Comparison of ENCODE assay signal across 10 mouse cellular contexts in the genomic region with DNA sequence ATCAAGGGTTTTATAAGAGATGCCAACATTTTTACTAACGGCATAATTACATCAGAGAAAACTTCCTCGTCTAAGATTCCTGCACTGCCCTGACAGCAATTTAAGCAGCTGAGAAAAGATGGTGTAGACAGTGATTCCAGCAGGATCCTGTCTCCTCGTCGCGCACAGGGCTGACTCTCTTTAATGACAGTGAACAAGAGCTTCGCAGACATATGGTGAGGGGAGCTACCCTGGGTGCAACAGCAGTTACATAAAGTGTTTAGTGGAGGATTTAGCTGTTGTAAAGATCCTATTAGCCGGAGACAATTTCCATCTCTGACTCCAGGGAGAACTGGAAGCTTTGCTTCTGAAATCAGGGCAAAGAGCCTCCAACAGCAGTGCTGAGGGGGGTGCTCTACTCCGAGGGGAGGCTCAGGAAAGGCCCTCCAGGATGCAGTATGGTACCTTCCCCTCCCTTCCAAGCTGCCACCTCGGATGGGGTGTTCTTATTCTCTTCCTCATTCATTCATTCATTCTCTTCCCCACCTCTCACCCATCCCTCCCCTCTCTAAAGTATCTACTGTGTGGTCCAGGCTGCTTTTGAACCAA.
A peak's percentile ranks its signal among the peaks of the same experiment; 100 is the strongest.
DNase-seq lines count a peak whose midpoint lies in the region; ATAC-seq and TF ChIP-seq lines count a peak whose summit lies in the region.
"Had no signal": no experiment of that assay in that cellular context is flagged by ENCODE, and none has a peak within 500 bp of the region (broad histone marks: within the 10 kb centered on the region; RNA-seq: fewer than 3 reads in every experiment).

No protein-coding gene starts in this region.

- H3K4me3 ChIP-seq in heart, embryonic 12.5 days: no peak overlapping the region
- H3K4me3 ChIP-seq in lung, postnatal 0 days (ENCODE audit: low read depth, low read length): no peak overlapping the region
- no peak overlapping the region for H3K4me3 ChIP-seq in lung, adult 2 months (replicated peaks; ENCODE audit: extremely low read depth, low read depth, low read length)
- H3K4me3 ChIP-seq in forebrain, embryonic 16.5 days (replicated peaks; ENCODE audit: low read length): no peak overlapping the region
- no peak overlapping the region for H3K4me3 ChIP-seq in neural tube, embryonic 14.5 days (ENCODE audit: low read depth, low read length)

- H3K36me3 ChIP-seq in heart, embryonic 12.5 days: peaks cover 17% of the 10 kb centered on the region
- 0 out of 2 replicates have a peak, but pooled peaks cover 5% of the 10 kb centered on the region for H3K36me3 ChIP-seq in lung, postnatal 0 days (ENCODE audit: insufficient read depth, low read length)
- 0 out of 2 replicates have a peak, but pooled peaks cover 2% of the 10 kb centered on the region for H3K36me3 ChIP-seq in forebrain, embryonic 16.5 days (ENCODE audit: control insufficient read depth, insufficient read depth)
- H3K36me3 ChIP-seq in neural tube, embryonic 14.5 days (ENCODE audit: control insufficient read depth, insufficient read depth, low read length): peaks cover 3% of the 10 kb centered on the region; the same call in 1 of the 2 replicates

- no peak for TF ChIP-seq POLR2A in lung, adult 2 months (IDR thresholded peaks at IDR 0.05; ENCODE audit: borderline replicate concordance, extremely low read depth, low read depth, low read length)

- TF ChIP-seq CTCF in lung, postnatal 0 days (IDR thresholded peaks at IDR 0.05): no peak
- no peak for TF ChIP-seq CTCF in lung, adult 2 months (IDR thresholded peaks at IDR 0.05; ENCODE audit: insufficient read depth, low read length)

- peak overlapping the region; percentile 94 for H3K27ac ChIP-seq in heart, embryonic 12.5 days (ENCODE audit: poor library complexity, severe bottlenecking)
- H3K27ac ChIP-seq in lung, postnatal 0 days (ENCODE audit: low read length): no peak overlapping the region
- peak overlapping the region; percentile 54; the same call in 1 of the 2 replicates for H3K27ac ChIP-seq in forebrain, embryonic 16.5 days (ENCODE audit: low read length)
- no peak overlapping the region; the same call in 1 of the 2 replicates for H3K27ac ChIP-seq in neural tube, embryonic 14.5 days (ENCODE audit: low read depth, low read length)

- ATAC-seq in heart, embryonic 12.5 days (ENCODE audit: insufficient number of reproducible peaks, low FRiP score): no peak
- ATAC-seq in lung, postnatal 0 days: peak; percentile 48; the same call in 1 of the 2 replicates
- no peak for ATAC-seq in forebrain, embryonic 16.5 days
- ATAC-seq in neural tube, embryonic 14.5 days (ENCODE audit: low read depth): peak; percentile 51; the same call in 1 of the 2 replicates
- ATAC-seq in cerebellum, adult (ENCODE audit: insufficient number of reproducible peaks, low FRiP score, low TSS enrichment): no peak
- ATAC-seq: Patski had no signal

- H3K4me1 ChIP-seq in heart, embryonic 12.5 days (replicated peaks): peaks cover 61% of the 10 kb centered on the region
- H3K4me1 ChIP-seq in lung, postnatal 0 days (ENCODE audit: insufficient read depth, low read depth, low read length): peaks cover 14% of the 10 kb centered on the region
- H3K4me1 ChIP-seq in lung, adult 2 months (ENCODE audit: control insufficient read depth, insufficient read depth, low read length): peaks cover 18% of the 10 kb centered on the region
- peaks cover 15% of the 10 kb centered on the region for H3K4me1 ChIP-seq in forebrain, embryonic 16.5 days (replicated peaks; ENCODE audit: control insufficient read depth, insufficient read depth, low read length)
- H3K4me1 ChIP-seq in neural tube, embryonic 14.5 days (ENCODE audit: control insufficient read depth, insufficient read depth, low read length): peaks cover 9% of the 10 kb centered on the region

- no peaks in the 10 kb centered on the region for H3K27me3 ChIP-seq in heart, embryonic 12.5 days (replicated peaks)
- H3K27me3 ChIP-seq in lung, postnatal 0 days (replicated peaks; ENCODE audit: insufficient read depth, low read length): no peaks in the 10 kb centered on the region
- H3K27me3 ChIP-seq in forebrain, embryonic 16.5 days (replicated peaks; ENCODE audit: control insufficient read depth, insufficient read depth, low read length): no peaks in the 10 kb centered on the region
- H3K27me3 ChIP-seq in neural tube, embryonic 14.5 days (ENCODE audit: control insufficient read depth, insufficient read depth, low read length): no peaks in the 10 kb centered on the region
- H3K27me3 ChIP-seq: Patski had no signal

- no peak for TF ChIP-seq EP300 in lung, postnatal 0 days (IDR thresholded peaks at IDR 0.05)

- H3K9me3 ChIP-seq in heart, embryonic 12.5 days (replicated peaks): no peaks in the 10 kb centered on the region
- H3K9me3 ChIP-seq in lung, postnatal 0 days (ENCODE audit: low read length): no peaks in the 10 kb centered on the region
- H3K9me3 ChIP-seq in forebrain, embryonic 16.5 days (ENCODE audit: control insufficient read depth, low read length): no peaks in the 10 kb centered on the region
- H3K9me3 ChIP-seq in neural tube, embryonic 14.5 days (ENCODE audit: control insufficient read depth, low read length): no peaks in the 10 kb centered on the region

- intact Hi-C loops in heart, postnatal 14 days (cut with DNase I): no loop called here

- 0 out of 2 replicates have a peak overlapping the region, but pooled peaks have one; percentile 37 for H3K4me2 ChIP-seq in heart, embryonic 12.5 days
- no peak overlapping the region for H3K4me2 ChIP-seq in lung, postnatal 0 days (replicated peaks; ENCODE audit: low read depth, low read length)
- H3K4me2 ChIP-seq in forebrain, embryonic 16.5 days (ENCODE audit: low read length): no peak overlapping the region
- H3K4me2 ChIP-seq in neural tube, embryonic 14.5 days (ENCODE audit: low read depth, low read length): no peak overlapping the region

- 63% methylated on average over 9 of the region's 9 CpGs for WGBS in heart, embryonic 12.5 days
- 54% methylated on average over 9 of the region's 9 CpGs for WGBS in lung, postnatal 0 days
- WGBS in lung, adult 2 months: 61% methylated on average over 9 of the region's 9 CpGs
- 44% methylated on average over 9 of the region's 9 CpGs for WGBS in forebrain, embryonic 16.5 days
- 48% methylated on average over 9 of the region's 9 CpGs for WGBS in neural tube, embryonic 14.5 days

- H3K9ac ChIP-seq in heart, embryonic 12.5 days: peak overlapping the region; percentile 46; the same call in 1 of the 2 replicates
- H3K9ac ChIP-seq in lung, postnatal 0 days (replicated peaks; ENCODE audit: low read depth): no peak overlapping the region
- no peak overlapping the region for H3K9ac ChIP-seq in forebrain, embryonic 16.5 days (replicated peaks; ENCODE audit: low read depth, low read length)
- H3K9ac ChIP-seq in neural tube, embryonic 14.5 days (replicated peaks; ENCODE audit: low read depth, low read length): no peak overlapping the region

- no peak for DNase-seq in heart, postnatal 14 days
- peak; percentile 40 for DNase-seq in lung, postnatal 0 days (ENCODE audit: low spot score)
- no peak for DNase-seq in lung, adult 2 months
- DNase-seq: kidney, adult 11 months; thymus, postnatal 25 days had no signal

Comparison
In these comparisons a context has a peak if more than half of its experiments do, and no peak if none do; other contexts are left out.
1. ATAC-seq: peak in lung, postnatal 0 days (single experiment) and neural tube, embryonic 14.5 days (single experiment); none in heart, embryonic 12.5 days (single experiment), forebrain, embryonic 16.5 days (single experiment) and cerebellum, adult (single experiment).
2. H3K27ac ChIP-seq: peak in heart, embryonic 12.5 days (single experiment) and forebrain, embryonic 16.5 days (single experiment); none in lung, postnatal 0 days (single experiment) and neural tube, embryonic 14.5 days (single experiment).